Mouse (Mus musculus) cerebellum, postnatal 25 days (tissue): Measurements from ENCODE around the gene Krt17.
"Not testable (repeated sequence)": the region's sequence is repeated elsewhere in the genome, so short reads cannot be mapped to it uniquely, and the experiment has no call there.

Experiments used
- DNase-seq, 2 experiments: peaks; one replicate each; pipeline ENCODE4 v3.0.0; 2021; ENCODE audit warnings: mixed read lengths in 2 of 2

Krt17 gene

GRCm38 (mm10) chr11:100260514-100261234 is at the start of gene Krt17:
TSS of gene Krt17 (minus strand) at chr11:100261029.
- no peak for DNase-seq

- DNase-seq = not testable (repeated sequence)
These were observed 47.8 kb upstream of the Krt17 start for GRCm38 (mm10) chr11:100308672-100309071.

- no peak for DNase-seq
These were observed 47.1 kb upstream of the Krt17 start for GRCm38 (mm10) chr11:100307900-100308299.

GRCm38 (mm10) chr11:100301292-100301691 is 40.5 kb upstream of the Krt17 start:
- no peak for DNase-seq

GRCm38 (mm10) chr11:100300293-100300692 is 39.5 kb upstream of the Krt17 start:
- peak; percentile 73 to 86 for DNase-seq

GRCm38 (mm10) chr11:100298274-100299036 is 37.6 kb upstream of the Krt17 start:
- DNase-seq = peak; percentile 89 to 93

- peak; percentile 16 to 31 for DNase-seq
These were observed 37.0 kb upstream of the Krt17 start for GRCm38 (mm10) chr11:100297801-100298200.

- peak; percentile 81 to 90 for DNase-seq
These were observed 34.5 kb upstream of the Krt17 start for GRCm38 (mm10) chr11:100295308-100295707.

GRCm38 (mm10) chr11:100292884-100293283 is 32.1 kb upstream of the Krt17 start:
- no peak for DNase-seq

- DNase-seq = no peak
These were observed 29.4 kb upstream of the Krt17 start for GRCm38 (mm10) chr11:100290235-100290634.

- DNase-seq = no peak
These were observed 28.1 kb upstream of the Krt17 start for GRCm38 (mm10) chr11:100288942-100289341.

GRCm38 (mm10) chr11:100287024-100287423 is 26.2 kb upstream of the Krt17 start:
- DNase-seq = peak in 1 of 2 experiments; percentile 20

GRCm38 (mm10) chr11:100284988-100285387 is 24.2 kb upstream of the Krt17 start:
- DNase-seq = no peak

GRCm38 (mm10) chr11:100282549-100282948 is 21.7 kb upstream of the Krt17 start:
- DNase-seq = peak; percentile 72 to 87

- DNase-seq = peak; percentile 80 to 90
These were observed 21.0 kb upstream of the Krt17 start for GRCm38 (mm10) chr11:100281596-100282544.

GRCm38 (mm10) chr11:100278759-100279158 is 17.9 kb upstream of the Krt17 start:
- no peak for DNase-seq

GRCm38 (mm10) chr11:100277726-100278480 is 17.1 kb upstream of the Krt17 start:
- DNase-seq = no peak

GRCm38 (mm10) chr11:100275466-100275865 is 14.6 kb upstream of the Krt17 start:
- no peak for DNase-seq

GRCm38 (mm10) chr11:100274719-100275118 is 13.9 kb upstream of the Krt17 start:
- DNase-seq = no peak

GRCm38 (mm10) chr11:100271878-100272277 is 11.0 kb upstream of the Krt17 start:
- DNase-seq = no peak

GRCm38 (mm10) chr11:100269821-100270332 is 9.0 kb upstream of the Krt17 start, which contains the start of gene Krt42:
TSS of gene Krt42 (minus strand) at chr11:100269871.
- DNase-seq = no peak
